Mouse (Mus musculus) left cerebral cortex, adult 2 months (tissue): ENCODE data around the gene Nudt8. TPM values are rescaled to one million over a fixed set of nuclear protein-coding genes. Genes with fewer than 3 reads are reported as not detected.
"Not testable (repeated sequence)": the region's sequence is repeated elsewhere in the genome, so short reads cannot be mapped to it uniquely, and the experiment has no call there.

Source experiments
- DNase-seq, 2 experiments: peaks; one replicate each; pipeline ENCODE4 v3.0.0; 2021 to 2022; ENCODE audit warnings: low spot score in 2 of 2, mixed read lengths in 1 of 2; ENCODE audit errors: extremely low spot score in 1 of 2
- H3K27ac ChIP-seq: fragments of 200-600 bp; 2 replicates; pipeline ENCODE4 v1.8.1; 2022
- H3K4me3 ChIP-seq: fragments of 200-600 bp; 2 replicates; pipeline ENCODE4 v1.8.1; 2022
- CTCF ChIP-seq: fragments of 200-600 bp; IDR thresholded peaks from 2 replicates; pipeline ENCODE4 v1.8.1; 2022; ENCODE audit warnings: antibody characterized with exemption, mild to moderate bottlenecking, moderate library complexity
- intact Hi-C: fragments of 180-260 bp; cut with DNase I; formaldehyde crosslinking; loops from one replicate; pipeline ENCODE4 v1.15.1; 2025
- total RNA-seq, 2 experiments: library from RNA; stranded (reverse); gene quantifications; 2 replicates each; pipeline ENCODE4 v1.2.3; 2021

Nudt8 gene
- total RNA-seq, 2 experiments from 2014 or later, result 8.3 to 10.2 TPM

DNA sequence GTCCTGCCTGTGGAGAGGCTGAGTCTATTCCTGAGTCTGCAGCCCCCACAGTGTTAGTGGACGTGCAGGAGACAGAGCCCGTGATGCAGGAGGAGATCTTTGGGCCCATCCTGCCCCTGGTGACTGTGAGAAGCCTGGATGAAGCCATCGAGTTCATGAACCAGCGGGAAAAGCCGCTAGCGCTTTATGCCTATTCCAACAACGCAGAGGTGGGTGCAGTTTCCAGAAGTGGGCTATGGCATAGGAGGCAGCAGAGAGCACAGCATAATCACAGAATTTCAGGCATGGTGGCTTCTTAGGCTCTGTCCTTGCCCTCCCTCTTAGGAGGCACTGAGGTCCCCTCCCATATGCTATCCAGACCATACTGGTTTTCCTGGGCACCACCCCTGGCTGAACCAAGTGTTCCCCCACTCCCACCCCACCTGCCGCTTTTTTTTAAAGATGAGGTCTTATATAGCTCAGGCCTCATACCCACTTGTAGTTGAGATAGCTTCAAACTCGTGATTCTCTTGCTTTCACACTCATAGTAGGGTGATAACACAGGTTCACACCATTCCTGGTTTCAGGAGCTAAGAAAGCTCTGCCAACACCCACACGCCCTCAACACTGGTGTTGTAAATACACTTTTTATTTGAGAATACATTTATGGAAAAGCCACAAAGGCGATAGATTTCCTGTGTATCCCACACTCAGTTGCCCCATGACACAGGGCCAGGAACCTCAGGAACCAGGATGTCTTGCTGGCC is 33.9 kb upstream of the Nudt8 start:
- intact Hi-C loops, result no loop called here

DNA sequence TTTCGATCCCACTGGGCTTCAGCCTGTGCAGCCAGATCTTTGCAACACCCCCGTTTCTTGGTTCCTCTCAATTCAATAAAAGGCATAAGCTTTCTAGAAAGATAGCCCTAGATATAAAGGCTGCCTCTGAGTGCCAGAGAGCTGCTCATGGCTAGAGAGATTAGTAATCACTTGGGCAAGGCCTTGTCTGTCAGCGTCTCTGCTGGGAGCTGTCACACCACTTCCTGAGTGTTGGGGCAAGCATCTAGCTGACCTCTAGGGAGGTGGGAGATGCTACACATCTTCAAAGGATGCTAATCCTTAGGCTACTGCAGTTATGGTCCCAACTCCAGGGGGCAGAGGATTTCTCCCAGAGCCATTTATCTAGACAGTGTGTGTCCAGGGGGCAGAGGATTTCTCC is 33.1 kb upstream of the Nudt8 start:
- intact Hi-C loops, result no loop called here
- no peak overlapping the region for H3K4me3 ChIP-seq
- no peak for DNase-seq

More for the DNA sequence above, 33.9 kb upstream of the Nudt8 start:
- no peak overlapping the region for H3K4me3 ChIP-seq
- DNase-seq, result no peak
- H3K27ac ChIP-seq, result no peak overlapping the region
- TF ChIP-seq CTCF, result peak; percentile 38

DNA sequence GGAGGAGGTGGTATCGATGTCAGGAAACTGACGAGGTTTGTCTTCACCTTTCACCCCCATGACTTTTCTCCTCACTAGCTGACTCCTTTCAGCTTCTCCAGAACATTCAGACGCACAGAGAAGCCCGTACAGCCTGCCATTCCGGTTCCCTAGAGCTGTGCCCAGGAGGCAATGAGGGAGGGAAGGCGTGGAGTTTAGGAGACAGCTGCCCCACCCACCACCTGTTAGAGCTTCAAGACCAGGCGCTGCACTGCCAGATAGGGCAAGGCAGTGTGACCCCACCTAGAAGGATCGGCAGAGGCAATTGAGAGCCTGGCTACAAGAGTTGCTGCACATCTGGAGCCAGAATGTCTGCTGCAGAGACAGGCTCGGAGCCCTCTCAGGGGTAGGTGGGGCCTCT is 28.2 kb upstream of the Nudt8 start, which contains the start of gene Aldh3b2:
Gene Aldh3b2 (plus strand): TSS at position 100 of the 400 bp plus-strand sequence.
- intact Hi-C loops, result no loop called here
- no peak for DNase-seq
- H3K4me3 ChIP-seq, result no peak within 1 kb of the TSS
- no peak within 1 kb of the TSS for H3K27ac ChIP-seq
- TF ChIP-seq CTCF, result no peak

More for the DNA sequence above, 33.1 kb upstream of the Nudt8 start:
- no peak for TF ChIP-seq CTCF
- no peak overlapping the region for H3K27ac ChIP-seq

DNA sequence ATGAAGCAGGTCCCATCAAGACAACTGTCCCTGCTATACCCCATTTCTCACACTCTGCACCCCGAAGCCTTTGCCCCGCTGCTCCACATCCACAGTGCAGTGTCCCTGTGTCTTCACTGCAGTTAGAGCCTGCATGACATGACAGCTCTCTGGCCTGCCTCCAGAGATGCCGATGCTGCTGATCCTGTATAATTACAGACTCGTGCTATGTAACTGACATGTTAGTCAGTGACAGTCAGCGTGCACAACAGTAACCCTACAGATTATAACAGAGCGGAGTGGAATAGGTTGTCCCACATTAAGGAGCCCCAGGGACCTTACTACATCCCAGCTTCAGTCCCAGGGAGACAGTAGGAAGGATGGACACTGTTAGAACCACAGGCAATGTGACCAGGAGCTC is 25.8 kb upstream of the Nudt8 start:
- intact Hi-C loops, H3K27ac ChIP-seq, DNase-seq, H3K4me3 ChIP-seq: not testable (repeated sequence)

DNA sequence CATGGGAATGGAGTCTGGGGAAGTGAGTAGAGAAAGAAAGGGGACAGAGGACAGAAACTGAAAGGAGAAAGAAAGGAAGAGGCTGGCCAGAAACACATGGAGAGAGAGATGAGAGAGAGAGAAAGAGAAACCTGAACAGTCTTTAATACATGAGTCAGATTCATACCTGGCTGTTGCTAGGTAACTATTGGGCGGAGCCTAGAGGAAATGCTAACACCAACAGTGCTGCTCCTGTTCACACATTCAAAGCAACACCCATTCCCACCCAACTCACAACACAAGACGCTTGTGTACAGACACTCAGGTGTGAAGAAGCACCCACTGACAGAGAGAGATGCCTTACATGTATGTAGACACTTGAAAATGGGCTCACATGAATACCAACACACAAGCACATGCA is 24.5 kb upstream of the Nudt8 start:
- no peak overlapping the region for H3K27ac ChIP-seq
- no peak for TF ChIP-seq CTCF

DNA sequence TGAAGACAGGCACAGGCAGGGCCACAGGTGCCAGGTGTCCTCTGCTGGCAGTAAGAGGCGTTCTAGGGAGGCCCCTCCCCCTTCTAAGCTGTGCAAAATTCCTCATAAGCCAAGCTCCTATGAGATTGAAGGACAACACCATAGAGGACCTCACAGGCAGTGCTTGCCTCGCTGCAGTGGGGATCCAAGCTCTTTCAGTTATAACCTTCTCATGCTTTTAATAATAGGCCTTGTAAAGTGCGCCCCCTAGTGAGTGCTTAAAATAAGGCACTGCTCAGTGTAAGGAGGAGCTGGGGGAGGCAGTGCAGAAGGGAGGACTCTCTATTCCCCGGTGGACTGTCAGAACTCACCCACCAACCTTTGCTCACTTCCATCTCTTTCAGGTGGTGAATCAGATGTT is 20.1 kb upstream of the Nudt8 start:
- intact Hi-C loops, result loop anchor here (2.0 to 10.0 kb wide), 3 partner anchors 34 to 253 kb away; no protein-coding TSS in a partner anchor
- DNase-seq, result peak; percentile 68 to 71
- Histone ChIP-seq H3K27ac (no peak overlapping the region), H3K4me3 (no peak overlapping the region)
- TF ChIP-seq CTCF, result peak; percentile 87

More for the DNA sequence above, 24.5 kb upstream of the Nudt8 start:
- DNase-seq, result no peak
- intact Hi-C loops, result no loop called here
- H3K4me3 ChIP-seq, result no peak overlapping the region

DNA sequence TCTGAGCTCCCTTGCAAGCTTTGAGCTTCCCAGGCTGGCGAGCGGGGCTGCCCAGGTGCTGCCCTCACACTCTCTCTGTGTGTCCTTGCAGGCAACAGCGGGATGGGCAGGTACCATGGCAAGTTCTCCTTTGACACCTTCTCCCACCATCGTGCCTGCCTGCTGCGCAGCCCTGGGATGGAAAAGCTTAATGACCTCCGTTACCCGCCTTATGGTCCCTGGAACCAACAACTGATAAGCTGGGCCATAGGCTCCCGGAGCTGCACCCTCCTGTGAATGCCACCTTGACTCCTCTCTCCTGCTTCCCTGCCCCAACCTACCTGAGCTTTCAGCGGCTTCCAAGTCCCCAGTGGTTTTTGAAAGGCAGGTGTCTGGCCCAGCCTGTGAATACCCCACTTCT is 19.5 kb upstream of the Nudt8 start:
- intact Hi-C loops, result loop anchor here (2.0 to 10.0 kb wide), 3 partner anchors 34 to 254 kb away; no protein-coding TSS in a partner anchor
- no peak for DNase-seq

DNA sequence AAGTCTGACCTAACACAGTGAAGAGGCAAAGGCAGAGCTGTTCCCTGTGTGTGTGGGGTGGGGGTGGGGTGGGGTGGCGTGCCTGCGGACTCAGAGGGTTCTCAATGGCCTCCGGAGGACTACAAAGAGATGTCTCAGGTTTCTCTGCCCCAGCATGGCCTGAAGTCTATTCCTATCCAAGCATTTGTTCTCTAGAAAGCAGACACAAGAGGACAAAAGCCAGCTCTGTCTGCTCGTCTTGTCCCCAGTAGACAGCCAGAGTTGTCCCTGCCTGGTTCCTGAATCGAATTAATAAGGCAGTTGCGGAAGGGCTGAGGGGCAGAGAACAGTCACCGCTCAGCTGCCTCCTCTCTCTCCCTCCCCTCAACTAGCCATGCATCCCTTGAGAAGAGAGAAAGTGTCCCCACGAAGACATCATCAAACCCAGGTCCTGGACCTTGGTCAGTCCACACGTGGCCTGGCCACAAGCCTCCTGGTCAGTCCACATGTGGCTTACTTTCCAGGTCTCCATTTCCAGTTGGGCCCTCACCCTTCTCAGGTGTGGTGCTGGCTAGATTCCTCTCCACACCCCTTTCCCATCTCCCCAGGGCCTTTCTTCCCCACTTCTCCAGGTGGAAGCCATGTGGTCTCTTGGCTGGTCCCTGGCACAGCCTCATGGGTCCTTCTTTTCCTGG is 16.7 kb upstream of the Nudt8 start:
- intact Hi-C loops, result loop anchor here (5.0 to 10.0 kb wide), 2 partner anchors 189 to 256 kb away; no protein-coding TSS in a partner anchor
- no peak for TF ChIP-seq CTCF

More for the DNA sequence above, 19.5 kb upstream of the Nudt8 start:
- no peak overlapping the region for H3K27ac ChIP-seq
- TF ChIP-seq CTCF, result no peak
- H3K4me3 ChIP-seq, result no peak overlapping the region

DNA sequence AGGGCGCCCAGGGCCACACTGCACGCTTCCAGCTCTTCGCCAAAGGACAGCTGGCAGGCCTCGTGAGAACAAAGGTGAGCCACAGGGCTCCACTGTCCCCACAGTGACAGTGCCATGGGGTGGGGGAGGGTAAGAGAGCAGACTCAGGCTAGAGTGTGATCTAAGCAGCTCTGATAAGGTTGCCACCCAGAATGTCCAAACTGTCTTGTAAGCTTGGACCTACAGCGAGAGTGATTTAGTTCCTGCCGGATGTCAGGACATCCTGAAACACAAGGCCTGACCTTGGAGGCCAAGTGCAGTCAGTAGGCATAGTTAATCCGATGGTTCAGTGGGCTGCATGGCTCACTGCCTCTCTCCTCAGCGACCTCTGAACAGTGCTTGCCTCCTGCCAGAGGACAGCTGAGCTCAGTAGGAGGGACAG is 15.1 kb upstream of the Nudt8 start:
- intact Hi-C loops, result loop anchor here (10.0 kb wide), 1 partner anchor 190 kb away; no protein-coding TSS in a partner anchor

More for the DNA sequence above, 16.7 kb upstream of the Nudt8 start:
- peak overlapping the region; percentile 47 for H3K27ac ChIP-seq
- DNase-seq, result no peak
- no peak overlapping the region for H3K4me3 ChIP-seq

DNA sequence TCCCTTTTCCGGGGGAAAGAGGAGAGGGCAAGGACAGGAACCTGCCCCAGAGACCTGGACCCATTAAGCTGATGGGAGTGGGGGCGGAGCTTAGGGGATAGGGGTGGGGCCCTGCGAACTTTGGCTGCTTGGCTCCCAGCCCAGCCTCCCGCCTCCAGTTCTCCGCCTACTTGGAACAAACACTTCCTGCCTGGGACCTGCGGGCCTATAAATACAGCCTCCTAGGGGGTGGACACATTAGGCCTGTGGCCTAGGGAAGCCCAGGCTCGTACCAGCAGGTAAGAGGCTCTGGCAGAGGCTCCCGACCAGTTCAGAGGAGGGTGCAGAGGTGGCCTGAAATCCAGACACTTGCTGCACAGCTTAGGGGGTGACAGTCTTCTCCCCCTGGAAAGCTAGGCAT is 14.0 kb upstream of the Nudt8 start, which contains the start of gene Acy3:
Gene Acy3 (plus strand): TSS at position 237 of the 400 bp plus-strand sequence.
- no peak within 1 kb of the TSS for H3K4me3 ChIP-seq
- peak within 1 kb of the TSS; percentile 64 for H3K27ac ChIP-seq
- peak; percentile 52 to 54 for DNase-seq
- TF ChIP-seq CTCF, result no peak
- intact Hi-C loops, result loop anchor here (10.0 kb wide), 1 partner anchor 192 kb away; no protein-coding TSS in a partner anchor

More for the DNA sequence above, 15.1 kb upstream of the Nudt8 start:
- no peak overlapping the region for H3K27ac ChIP-seq
- DNase-seq, result no peak
- no peak for TF ChIP-seq CTCF
- no peak overlapping the region for H3K4me3 ChIP-seq

DNA sequence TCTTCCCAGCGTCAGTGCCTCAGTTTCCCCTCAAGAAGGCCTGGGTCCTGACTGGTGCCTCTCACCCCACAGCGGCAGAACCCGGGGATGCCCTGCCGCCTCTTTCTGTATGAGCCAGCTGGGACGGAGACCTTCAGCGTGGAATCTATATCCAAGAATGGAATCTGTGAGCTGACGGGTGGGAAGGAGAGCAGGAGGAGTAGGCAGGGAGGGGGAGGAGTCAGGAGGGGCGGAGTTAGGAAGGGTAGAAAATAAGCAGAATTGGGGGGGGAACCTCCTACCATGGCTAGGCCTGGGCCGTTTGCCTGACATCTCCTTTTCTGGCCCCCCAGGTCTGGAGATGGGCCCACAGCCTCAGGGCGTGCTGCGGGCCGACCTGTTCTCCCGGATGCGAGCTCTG is 12.3 kb upstream of the Nudt8 start:
- no peak for TF ChIP-seq CTCF
- no peak for DNase-seq
- intact Hi-C loops, result loop anchor here (10.0 kb wide), 1 partner anchor 193 kb away; no protein-coding TSS in a partner anchor
- H3K4me3 ChIP-seq, result no peak overlapping the region
- no peak overlapping the region for H3K27ac ChIP-seq

DNA sequence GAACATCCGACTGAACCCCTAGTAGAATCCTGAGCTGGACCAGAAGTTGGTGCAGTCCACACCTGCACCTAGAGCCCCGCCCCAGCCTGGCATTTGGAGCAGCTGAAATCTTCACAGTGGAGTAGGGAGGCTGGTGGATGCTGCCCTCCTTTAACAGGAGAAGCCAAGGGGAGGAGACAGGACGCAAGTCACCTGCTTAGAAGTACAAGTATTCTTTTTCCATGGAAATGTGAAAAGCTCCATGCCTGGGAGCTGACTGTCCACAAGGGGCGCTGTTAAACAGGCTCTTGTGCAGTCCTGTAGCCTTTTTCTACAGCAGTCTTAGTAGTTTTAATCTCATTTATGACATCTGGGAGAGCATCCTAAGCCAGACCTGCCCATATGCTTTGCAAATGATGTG is 11.6 kb upstream of the Nudt8 start:
- intact Hi-C loops, result loop anchor here (10.0 kb wide), 1 partner anchor 194 kb away; no protein-coding TSS in a partner anchor
- no peak; the same call in 1 of the 2 replicates for TF ChIP-seq CTCF

More for the DNA sequence above, 11.6 kb upstream of the Nudt8 start:
- DNase-seq, result no peak
- Histone ChIP-seq H3K4me3 (no peak overlapping the region), H3K27ac (no peak overlapping the region)
